Mouse (Mus musculus): ENCODE results near the gene Cyp2d12. TPM values are rescaled to one million over a fixed set of nuclear protein-coding genes. Genes with fewer than 3 reads are reported as not detected.
"Not testable (repeated sequence)": the region's sequence is repeated elsewhere in the genome, so short reads cannot be mapped to it uniquely, and the experiment has no call there.

Cyp2d12 gene
- polyA plus RNA-seq, 1 experiment from 2014 or later, result not detected

DNA sequence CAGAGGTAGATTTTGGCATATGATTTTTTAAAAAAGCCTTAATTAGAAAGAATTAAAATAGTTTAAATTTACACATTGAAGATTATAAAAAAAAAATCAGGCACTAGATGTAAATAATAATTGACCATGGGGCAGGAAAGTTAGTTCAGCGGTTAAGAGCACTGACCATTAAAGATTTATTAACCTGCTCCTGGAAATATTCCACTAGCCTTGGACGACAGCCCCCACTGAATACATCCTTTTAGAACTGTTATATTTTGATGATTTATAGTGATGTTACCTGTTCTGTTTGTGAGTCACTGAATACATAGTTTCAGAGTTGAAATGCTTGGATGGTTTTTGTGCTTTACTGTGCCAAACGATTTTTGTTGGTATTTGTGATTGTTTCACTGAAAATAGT is 11.9 kb upstream of the Cyp2d12 start:
- not testable (repeated sequence) for DNase-seq (ENCODE audit: low spot score); H3K9ac ChIP-seq (ENCODE audit: low read length); H3K27ac ChIP-seq (ENCODE audit: low read depth, low read length); H3K4me1 ChIP-seq (replicated peaks; ENCODE audit: control insufficient read depth, insufficient read depth, low read length); H3K9me3 ChIP-seq (ENCODE audit: control insufficient read depth, low read length); H3K4me3 ChIP-seq (ENCODE audit: low read depth, low read length); H3K36me3 ChIP-seq (ENCODE audit: control insufficient read depth, insufficient read depth, low read length); H3K4me2 ChIP-seq (ENCODE audit: low read depth, low read length, severe bottlenecking); H3K27me3 ChIP-seq (ENCODE audit: control insufficient read depth, insufficient read depth, low read length); ATAC-seq (replicated peaks; ENCODE audit: low FRiP score)
- WGBS, result 83% methylated on average over 3 of the region's 3 CpGs

DNA sequence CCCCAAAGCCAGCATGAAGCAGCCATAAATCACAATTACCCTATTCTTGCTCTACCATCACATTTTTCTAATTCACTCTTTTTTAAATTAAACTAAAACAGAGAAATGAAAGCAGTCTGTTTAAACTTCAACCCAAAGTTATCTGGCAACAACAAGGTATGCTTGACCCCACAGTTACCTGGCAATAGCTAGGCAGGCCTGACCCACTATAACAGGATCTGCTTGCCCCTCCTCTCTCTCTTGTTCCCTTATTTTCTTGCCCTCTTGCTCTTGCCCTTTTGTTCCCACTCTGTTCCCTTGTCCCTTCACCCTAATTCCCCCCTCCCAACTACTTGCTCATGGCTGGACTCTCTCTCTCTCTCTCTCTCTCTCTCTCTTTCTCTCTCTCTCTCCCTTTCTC is 10.3 kb upstream of the Cyp2d12 start:
- H3K4me1 ChIP-seq (replicated peaks; ENCODE audit: control insufficient read depth, insufficient read depth, low read length); DNase-seq (ENCODE audit: low spot score); H3K4me2 ChIP-seq (ENCODE audit: low read depth, low read length, severe bottlenecking); H3K36me3 ChIP-seq (ENCODE audit: control insufficient read depth, insufficient read depth, low read length); H3K27me3 ChIP-seq (ENCODE audit: control insufficient read depth, insufficient read depth, low read length); ATAC-seq (replicated peaks; ENCODE audit: low FRiP score); H3K9ac ChIP-seq (ENCODE audit: low read length); H3K27ac ChIP-seq (ENCODE audit: low read depth, low read length); H3K4me3 ChIP-seq (ENCODE audit: low read depth, low read length); H3K9me3 ChIP-seq (ENCODE audit: control insufficient read depth, low read length): not testable (repeated sequence)

DNA sequence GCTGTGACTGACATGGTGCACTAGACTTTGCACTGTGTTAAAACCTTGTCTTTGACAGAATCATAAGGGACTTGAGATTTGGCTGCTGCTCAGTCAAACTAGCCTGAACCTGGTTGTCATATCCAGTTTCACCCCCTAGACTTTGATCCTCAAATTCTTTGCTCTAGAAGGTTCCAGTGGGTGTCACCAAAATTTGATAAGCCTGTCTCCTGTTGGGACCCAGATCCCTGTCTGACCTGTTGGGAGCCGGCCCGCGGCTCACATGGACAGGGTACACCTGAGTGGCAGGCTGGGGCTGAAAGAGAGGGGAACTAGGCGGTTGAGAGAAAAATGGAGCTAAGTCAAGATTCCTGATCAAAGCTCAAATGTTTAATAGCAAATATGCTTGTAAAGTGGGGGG is 7.1 kb upstream of the Cyp2d12 start:
- not testable (repeated sequence) for H3K9ac ChIP-seq (ENCODE audit: low read length); H3K9me3 ChIP-seq (ENCODE audit: control insufficient read depth, low read length); DNase-seq (ENCODE audit: low spot score); H3K27ac ChIP-seq (ENCODE audit: low read depth, low read length); ATAC-seq (replicated peaks; ENCODE audit: low FRiP score); H3K4me1 ChIP-seq (replicated peaks; ENCODE audit: control insufficient read depth, insufficient read depth, low read length); H3K36me3 ChIP-seq (ENCODE audit: control insufficient read depth, insufficient read depth, low read length); H3K4me2 ChIP-seq (ENCODE audit: low read depth, low read length, severe bottlenecking); H3K27me3 ChIP-seq (ENCODE audit: control insufficient read depth, insufficient read depth, low read length); H3K4me3 ChIP-seq (ENCODE audit: low read depth, low read length)
- WGBS, result 88% methylated on average over 4 of the region's 4 CpGs

DNA sequence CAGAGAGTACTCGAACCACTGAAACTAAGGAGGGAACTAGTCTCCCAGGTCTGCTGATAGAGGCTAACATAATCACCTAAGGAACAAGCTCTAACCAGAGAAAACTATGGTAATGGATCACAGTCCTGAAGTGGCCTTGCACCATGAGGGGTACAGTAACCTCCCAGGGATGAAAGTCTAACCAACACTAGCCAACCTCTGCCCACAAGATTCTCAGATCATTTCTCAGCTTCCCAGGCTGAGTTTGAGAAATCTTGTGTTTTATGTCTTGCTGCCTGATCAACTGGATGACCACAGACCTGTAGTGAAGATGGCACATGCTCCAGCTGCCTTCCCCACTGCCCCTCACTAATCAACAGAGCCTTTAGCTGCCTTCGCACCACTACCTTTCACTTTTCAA is 1.7 kb upstream of the Cyp2d12 start:
- not testable (repeated sequence) for H3K9me3 ChIP-seq (ENCODE audit: control insufficient read depth, low read length); H3K27me3 ChIP-seq (ENCODE audit: control insufficient read depth, insufficient read depth, low read length); ATAC-seq (replicated peaks; ENCODE audit: low FRiP score); H3K27ac ChIP-seq (ENCODE audit: low read depth, low read length); H3K9ac ChIP-seq (ENCODE audit: low read length); H3K36me3 ChIP-seq (ENCODE audit: control insufficient read depth, insufficient read depth, low read length); H3K4me2 ChIP-seq (ENCODE audit: low read depth, low read length, severe bottlenecking); H3K4me1 ChIP-seq (replicated peaks; ENCODE audit: control insufficient read depth, insufficient read depth, low read length); H3K4me3 ChIP-seq (ENCODE audit: low read depth, low read length); DNase-seq (ENCODE audit: low spot score)
- 91% methylated on average over 2 of the region's 2 CpGs for WGBS

DNA sequence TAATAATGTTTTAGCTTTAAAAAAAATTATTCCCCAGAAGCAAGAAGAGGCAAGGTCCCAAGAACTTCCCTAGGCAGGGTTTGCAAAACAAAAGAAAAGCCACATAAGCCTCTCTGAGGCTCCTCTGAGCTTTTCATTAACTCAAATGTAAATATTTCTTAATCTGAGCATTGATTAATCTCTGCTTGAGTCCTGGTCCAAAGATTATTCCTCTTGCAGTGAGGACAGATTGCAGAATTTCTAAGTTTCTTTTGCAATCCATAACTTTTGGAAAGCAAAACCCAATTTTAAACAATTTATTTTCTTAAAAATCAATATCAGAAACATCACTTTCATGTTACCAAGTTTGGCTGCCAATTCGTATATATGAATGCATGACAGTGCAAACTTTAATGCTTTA is 18.0 kb downstream of the Cyp2d12 start:
- H3K4me1 ChIP-seq (replicated peaks; ENCODE audit: control insufficient read depth, insufficient read depth, low read length), result no peaks in the 10 kb centered on the region
- ATAC-seq (replicated peaks; ENCODE audit: low FRiP score) (no peak), DNase-seq (ENCODE audit: low spot score) (no peak)
- no peak overlapping the region for H3K27ac ChIP-seq (ENCODE audit: low read depth, low read length)
- WGBS, result 72% methylated on average over 1 of the region's 1 CpGs
- no peaks in the 10 kb centered on the region for H3K36me3 ChIP-seq (ENCODE audit: control insufficient read depth, insufficient read depth, low read length)
- no peaks in the 10 kb centered on the region for H3K27me3 ChIP-seq (ENCODE audit: control insufficient read depth, insufficient read depth, low read length)
- H3K4me2 ChIP-seq (ENCODE audit: low read depth, low read length, severe bottlenecking), result no peak overlapping the region
- H3K4me3 ChIP-seq (ENCODE audit: low read depth, low read length), result no peak overlapping the region
- H3K9me3 ChIP-seq (ENCODE audit: control insufficient read depth, low read length), result no peaks in the 10 kb centered on the region
- H3K9ac ChIP-seq (ENCODE audit: low read length), result no peak overlapping the region

DNA sequence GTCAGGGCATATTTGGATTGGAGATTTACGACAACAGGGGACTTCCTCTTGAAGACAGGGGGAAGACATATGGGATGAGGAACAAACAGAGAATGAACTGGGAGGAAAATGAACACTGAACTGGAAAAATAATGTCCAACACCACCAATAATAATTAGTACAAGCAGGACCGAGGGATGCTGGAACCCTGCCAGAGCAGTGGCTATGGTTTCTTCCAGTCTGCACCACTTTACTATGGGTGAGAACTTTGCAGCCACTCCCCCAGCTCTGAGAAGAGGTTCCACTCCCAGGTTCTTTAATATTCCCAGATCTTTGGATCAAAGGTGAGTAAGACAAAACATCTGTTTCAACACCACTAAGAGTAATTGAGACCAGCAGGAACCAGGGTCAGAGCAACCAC is 24.2 kb downstream of the Cyp2d12 start:
- H3K9me3 ChIP-seq (ENCODE audit: control insufficient read depth, low read length), result no peaks in the 10 kb centered on the region
- no peak overlapping the region for H3K27ac ChIP-seq (ENCODE audit: low read depth, low read length)
- H3K27me3 ChIP-seq (ENCODE audit: control insufficient read depth, insufficient read depth, low read length), result no peaks in the 10 kb centered on the region
- H3K4me3 ChIP-seq (ENCODE audit: low read depth, low read length), result no peak overlapping the region
- WGBS, result 92% methylated on average over 2 of the region's 2 CpGs
- no peak for DNase-seq (ENCODE audit: low spot score)
- H3K36me3 ChIP-seq (ENCODE audit: control insufficient read depth, insufficient read depth, low read length), result no peaks in the 10 kb centered on the region
- no peaks in the 10 kb centered on the region for H3K4me1 ChIP-seq (replicated peaks; ENCODE audit: control insufficient read depth, insufficient read depth, low read length)
- no peak overlapping the region for H3K4me2 ChIP-seq (ENCODE audit: low read depth, low read length, severe bottlenecking)
- H3K9ac ChIP-seq (ENCODE audit: low read length), result no peak overlapping the region
- no peak for ATAC-seq (replicated peaks; ENCODE audit: low FRiP score)

DNA sequence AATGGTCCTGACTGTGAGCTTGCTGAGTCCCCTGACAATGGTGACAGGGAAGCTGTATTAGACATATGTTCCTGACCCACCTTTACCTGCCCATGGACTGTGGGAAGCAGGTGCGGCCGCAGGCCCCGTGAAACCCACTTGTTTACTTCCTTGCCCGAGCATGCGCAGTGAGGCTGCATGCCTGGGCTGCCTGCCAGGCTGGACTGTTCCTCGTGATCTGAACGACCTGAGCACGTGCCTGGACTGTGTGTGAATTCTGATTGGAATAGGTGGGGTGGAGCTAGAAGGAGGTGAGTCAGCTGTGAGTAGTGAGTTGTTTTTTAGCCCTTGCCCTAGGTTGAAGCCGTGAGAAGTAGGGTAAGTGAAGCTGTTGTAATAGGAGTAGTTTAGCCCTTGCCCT is 27.7 kb downstream of the Cyp2d12 start:
- Histone ChIP-seq H3K9me3 (ENCODE audit: control insufficient read depth, low read length) (no peaks in the 10 kb centered on the region), H3K9ac (ENCODE audit: low read length) (no peak overlapping the region), H3K27me3 (ENCODE audit: control insufficient read depth, insufficient read depth, low read length) (no peaks in the 10 kb centered on the region), H3K27ac (ENCODE audit: low read depth, low read length) (no peak overlapping the region), H3K4me2 (ENCODE audit: low read depth, low read length, severe bottlenecking) (no peak overlapping the region), H3K4me3 (ENCODE audit: low read depth, low read length) (no peak overlapping the region), H3K36me3 (ENCODE audit: control insufficient read depth, insufficient read depth, low read length) (no peaks in the 10 kb centered on the region), H3K4me1 (replicated peaks; ENCODE audit: control insufficient read depth, insufficient read depth, low read length) (no peaks in the 10 kb centered on the region)
- no peak for ATAC-seq (replicated peaks; ENCODE audit: low FRiP score)
- no peak for DNase-seq (ENCODE audit: low spot score)
- WGBS, result 88% methylated on average over 9 of the region's 9 CpGs

Small RNA genes lying within 50 kb of the gene (microRNA-seq; reads per million reads assigned to microRNA genes)
- gene Gm27924 (ENCODE audit: insufficient number of aligned reads), result not detected
- gene Gm28023 (ENCODE audit: insufficient number of aligned reads), result not detected

Other genes with a start within 250 kb of the Cyp2d12 start
- gene Naga, start 216.1 kb upstream of the Cyp2d12 start, polyA plus RNA-seq (2014; fragmentation: Nextera tagmentation; extraction: Ambion mirVana), result 23.5 and 24.9 TPM in 2 replicates
- 5.0 and 5.4 TPM in 2 replicates for gene Pheta2, start 216.1 kb upstream of the Cyp2d12 start, polyA plus RNA-seq (2014; fragmentation: Nextera tagmentation; extraction: Ambion mirVana)
- 236 and 244 TPM in 2 replicates for gene Smdt1, start 216.1 kb upstream of the Cyp2d12 start, polyA plus RNA-seq (2014; fragmentation: Nextera tagmentation; extraction: Ambion mirVana)
- gene Ndufa6, start 200.8 kb upstream of the Cyp2d12 start, polyA plus RNA-seq (2014; fragmentation: Nextera tagmentation; extraction: Ambion mirVana), result 251 and 275 TPM in 2 replicates
- 2.5 and 3.6 TPM in 2 replicates for gene Cyp2d22, start 174.8 kb upstream of the Cyp2d12 start, polyA plus RNA-seq (2014; fragmentation: Nextera tagmentation; extraction: Ambion mirVana)
- gene Cyp2d11, start 161.1 kb upstream of the Cyp2d12 start, polyA plus RNA-seq (2014; fragmentation: Nextera tagmentation; extraction: Ambion mirVana), result not detected in 2 replicates
- gene Cyp2d10, start 147.9 kb upstream of the Cyp2d12 start, polyA plus RNA-seq (2014; fragmentation: Nextera tagmentation; extraction: Ambion mirVana), result not detected in 2 replicates
- gene Cyp2d9, start 121.6 kb upstream of the Cyp2d12 start, polyA plus RNA-seq (2014; fragmentation: Nextera tagmentation; extraction: Ambion mirVana), result not detected in 2 replicates
- not detected in 2 replicates for gene Cyp2d34, start 65.9 kb downstream of the Cyp2d12 start, polyA plus RNA-seq (2014; fragmentation: Nextera tagmentation; extraction: Ambion mirVana)
- gene Cyp2d40, start 209.1 kb downstream of the Cyp2d12 start, polyA plus RNA-seq (2014; fragmentation: Nextera tagmentation; extraction: Ambion mirVana), result not detected in 2 replicates
- gene Cyp2d26, start 239.2 kb downstream of the Cyp2d12 start, polyA plus RNA-seq (2014; fragmentation: Nextera tagmentation; extraction: Ambion mirVana), result not detected in 2 replicates

Measured in forebrain, embryonic 11.5 days (tissue).